Mouse (Mus musculus): Measurements from ENCODE around the gene Slc9a3r2. TPM values are rescaled to one million over a fixed set of nuclear protein-coding genes. Genes with fewer than 3 reads are reported as not detected.

Gene Slc9a3r2
- total RNA-seq, 1 experiment, result 22.7 TPM

DNA sequence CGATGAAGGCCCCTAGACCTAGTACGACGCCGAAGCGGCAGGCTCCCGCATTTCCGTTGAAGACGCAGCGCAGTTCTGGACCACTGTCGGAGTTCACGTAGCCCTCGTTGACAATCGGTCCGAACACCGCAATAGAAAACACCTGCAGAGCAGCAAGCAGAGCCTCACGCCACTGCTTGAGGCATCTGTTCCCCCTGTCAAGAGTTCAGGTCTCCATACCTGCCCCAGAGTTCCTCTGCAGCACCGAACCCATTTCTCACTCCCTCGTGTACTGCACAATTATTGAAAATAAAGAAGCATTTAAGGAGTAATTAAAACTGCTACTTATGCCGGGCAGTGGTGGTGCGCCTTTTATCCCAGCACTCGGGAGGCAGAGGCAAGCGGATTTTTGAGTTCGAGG is 37.5 kb upstream of the Slc9a3r2 start:
- Histone ChIP-seq H3K4me3 (ENCODE audit: insufficient read depth in 1 of 2, low read depth in 1 of 2, low read length in 2 of 2, poor library complexity in 1 of 2, severe bottlenecking in 1 of 2) (peak overlapping the region; percentile 15 to 16; a peak in 2 of 4 replicates), H3K4me1 (ENCODE audit: control insufficient read depth in 2 of 2, insufficient read depth in 2 of 2, low read length in 2 of 2, poor library complexity in 1 of 2) (peaks cover 7 to 11% of the 10 kb centered on the region in 2 experiments), H3K27ac (ENCODE audit: insufficient read depth, low read depth, low read length, poor library complexity, severe bottlenecking) (no peak overlapping the region), H3K9me3 (ENCODE audit: control insufficient read depth, insufficient read depth, low read depth, low read length) (no peaks in the 10 kb centered on the region), H3K9ac (ENCODE audit: insufficient read depth, low read depth, low read length, poor library complexity, severe bottlenecking) (no peak overlapping the region), H3K36me3 (ENCODE audit: control insufficient read depth, insufficient read depth, low read length, poor library complexity, severe bottlenecking) (peaks cover 1% of the 10 kb centered on the region)
- DNase-seq (ENCODE audit: low read depth, low spot score), result no peak
- TF ChIP-seq ZC3H11A (IDR thresholded peaks at IDR 0.05; ENCODE audit: borderline replicate concordance, low read depth, low read length) (no peak), MAFK (IDR thresholded peaks at IDR 0.05; ENCODE audit: insufficient read depth, low read depth, low read length) (no peak), ZNF384 (IDR thresholded peaks at IDR 0.05; ENCODE audit: low read depth, low read length) (no peak), HCFC1 (IDR thresholded peaks at IDR 0.05; ENCODE audit: borderline replicate concordance, insufficient read depth, low read length) (no peak), CHD2 (IDR thresholded peaks at IDR 0.05; ENCODE audit: low read depth, low read length) (no peak)
- in situ Hi-C loops (cut with MboI; ENCODE audit: low sequenced_read_pairs in 2 of 2, unreplicated experiment in 2 of 2), result no loop called here

DNA sequence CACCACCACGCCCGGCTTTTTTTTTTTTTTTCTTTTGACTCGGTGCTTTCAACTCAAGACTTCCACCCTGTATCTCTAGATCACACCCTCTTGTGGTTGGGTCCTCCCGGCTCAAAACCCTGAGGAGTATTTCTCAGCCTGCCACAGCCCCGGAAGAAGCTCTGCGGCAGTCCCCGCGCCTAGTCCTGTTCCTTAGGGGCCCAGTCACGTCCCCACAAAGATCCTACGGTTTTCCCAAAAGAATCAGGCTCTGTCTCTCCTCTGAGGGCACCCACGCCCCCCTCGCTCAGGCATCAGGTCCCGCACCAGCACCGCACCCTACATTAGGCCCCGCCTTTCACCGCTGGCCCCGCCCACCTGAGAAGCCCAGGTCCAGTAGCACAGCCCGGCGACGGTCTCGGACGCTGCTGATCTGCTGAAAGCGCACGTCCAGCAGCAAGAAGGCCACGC is 37.0 kb upstream of the Slc9a3r2 start:
- no peak for DNase-seq (ENCODE audit: low read depth, low spot score)
- Histone ChIP-seq H3K4me1 (ENCODE audit: control insufficient read depth in 2 of 2, insufficient read depth in 2 of 2, low read length in 2 of 2, poor library complexity in 1 of 2) (peaks cover 7 to 11% of the 10 kb centered on the region in 2 experiments), H3K27ac (ENCODE audit: insufficient read depth, low read depth, low read length, poor library complexity, severe bottlenecking) (no peak overlapping the region), H3K9me3 (ENCODE audit: control insufficient read depth, insufficient read depth, low read depth, low read length) (no peaks in the 10 kb centered on the region), H3K9ac (ENCODE audit: insufficient read depth, low read depth, low read length, poor library complexity, severe bottlenecking) (peak overlapping the region; percentile 1; the same call in 1 of the 2 replicates), H3K36me3 (ENCODE audit: control insufficient read depth, insufficient read depth, low read length, poor library complexity, severe bottlenecking) (peaks cover under 1% of the 10 kb centered on the region; the same call in 1 of the 2 replicates), H3K4me3 (ENCODE audit: insufficient read depth in 1 of 2, low read depth in 1 of 2, low read length in 2 of 2, poor library complexity in 1 of 2, severe bottlenecking in 1 of 2) (peak overlapping the region; percentile 15 to 16; a peak in 3 of 4 replicates)
- peak; percentile 64; the same call in 1 of the 2 replicates for TF ChIP-seq ZNF384 (IDR thresholded peaks at IDR 0.05; ENCODE audit: low read depth, low read length)
- no peak for TF ChIP-seq HCFC1 (IDR thresholded peaks at IDR 0.05; ENCODE audit: borderline replicate concordance, insufficient read depth, low read length)
- TF ChIP-seq ZC3H11A (IDR thresholded peaks at IDR 0.05; ENCODE audit: borderline replicate concordance, low read depth, low read length), result no peak
- in situ Hi-C loops (cut with MboI; ENCODE audit: low sequenced_read_pairs in 2 of 2, unreplicated experiment in 2 of 2), result no loop called here

DNA sequence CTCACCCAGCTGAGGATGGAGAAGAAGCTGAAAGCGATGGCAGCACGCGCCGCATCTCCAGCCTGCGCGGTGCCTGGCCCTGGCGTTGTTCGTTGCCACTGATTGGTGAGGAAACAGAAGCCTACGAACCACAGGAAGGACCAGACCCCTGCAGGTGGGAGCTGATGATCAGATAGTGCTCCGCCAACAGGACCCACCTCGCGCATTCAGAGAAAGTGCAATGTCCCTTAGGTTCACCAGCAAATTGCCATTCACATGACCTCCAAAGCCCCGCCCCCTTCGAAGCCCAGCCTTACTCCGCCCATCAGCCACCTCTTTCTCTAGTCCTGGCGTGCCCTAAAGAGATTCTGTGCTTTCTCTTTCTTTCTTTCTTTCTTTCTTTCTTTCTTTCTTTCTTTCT is 36.4 kb upstream of the Slc9a3r2 start:
- no peaks in the 10 kb centered on the region for H3K9me3 ChIP-seq (ENCODE audit: control insufficient read depth, insufficient read depth, low read depth, low read length)
- peak; percentile 69 for DNase-seq (ENCODE audit: low read depth, low spot score)
- H3K9ac ChIP-seq (ENCODE audit: insufficient read depth, low read depth, low read length, poor library complexity, severe bottlenecking), result peak overlapping the region; percentile 52
- no peak overlapping the region for H3K27ac ChIP-seq (ENCODE audit: insufficient read depth, low read depth, low read length, poor library complexity, severe bottlenecking)
- H3K4me3 ChIP-seq (ENCODE audit: insufficient read depth in 1 of 2, low read depth in 1 of 2, low read length in 2 of 2, poor library complexity in 1 of 2, severe bottlenecking in 1 of 2), result peak overlapping the region; percentile 50 to 66
- peaks cover 7 to 11% of the 10 kb centered on the region in 2 experiments for H3K4me1 ChIP-seq (ENCODE audit: control insufficient read depth in 2 of 2, insufficient read depth in 2 of 2, low read length in 2 of 2, poor library complexity in 1 of 2)
- TF ChIP-seq ZNF384 (IDR thresholded peaks at IDR 0.05; ENCODE audit: low read depth, low read length), result no peak
- TF ChIP-seq CHD2 (IDR thresholded peaks at IDR 0.05; ENCODE audit: low read depth, low read length), result no peak
- no peak; the same call in 1 of the 2 replicates for TF ChIP-seq HCFC1 (IDR thresholded peaks at IDR 0.05; ENCODE audit: borderline replicate concordance, insufficient read depth, low read length)
- no peak for TF ChIP-seq ZC3H11A (IDR thresholded peaks at IDR 0.05; ENCODE audit: borderline replicate concordance, low read depth, low read length)
- no peak for TF ChIP-seq MAFK (IDR thresholded peaks at IDR 0.05; ENCODE audit: insufficient read depth, low read depth, low read length)
- in situ Hi-C loops (cut with MboI; ENCODE audit: low sequenced_read_pairs in 2 of 2, unreplicated experiment in 2 of 2), result no loop called here
- peaks cover 6% of the 10 kb centered on the region for H3K36me3 ChIP-seq (ENCODE audit: control insufficient read depth, insufficient read depth, low read length, poor library complexity, severe bottlenecking)

DNA sequence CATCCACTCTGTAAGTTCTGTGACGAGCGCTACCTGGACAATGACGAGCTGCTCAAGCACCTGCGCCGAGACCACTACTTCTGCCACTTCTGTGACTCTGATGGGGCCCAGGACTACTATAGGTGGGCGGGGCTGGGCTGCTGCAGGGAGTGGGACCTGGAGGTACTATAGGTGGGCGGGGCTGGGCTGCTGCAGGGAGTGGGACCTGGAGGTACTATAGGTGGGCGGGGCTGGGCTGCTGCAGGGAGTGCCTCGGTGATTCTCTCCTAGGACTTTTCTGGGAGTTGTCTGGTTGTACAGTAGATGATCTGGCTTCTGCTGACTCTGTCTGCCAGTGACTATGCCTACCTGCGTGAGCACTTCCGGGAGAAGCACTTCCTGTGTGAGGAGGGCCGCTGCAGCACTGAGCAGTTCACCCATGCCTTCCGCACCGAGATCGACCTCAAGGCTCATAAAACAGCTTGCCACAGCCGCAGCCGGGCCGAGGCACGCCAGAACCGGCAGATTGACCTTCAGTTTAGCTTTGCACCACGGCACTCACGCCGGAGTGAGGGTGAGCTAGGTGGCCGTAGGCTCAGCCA is 27.5 kb upstream of the Slc9a3r2 start:
- Histone ChIP-seq H3K36me3 (ENCODE audit: control insufficient read depth, insufficient read depth, low read length, poor library complexity, severe bottlenecking) (peaks cover 56% of the 10 kb centered on the region), H3K9me3 (ENCODE audit: control insufficient read depth, insufficient read depth, low read depth, low read length) (no peaks in the 10 kb centered on the region), H3K9ac (ENCODE audit: insufficient read depth, low read depth, low read length, poor library complexity, severe bottlenecking) (no peak overlapping the region), H3K27ac (ENCODE audit: insufficient read depth, low read depth, low read length, poor library complexity, severe bottlenecking) (peak overlapping the region; percentile 5; the same call in 1 of the 2 replicates), H3K4me3 (ENCODE audit: insufficient read depth in 1 of 2, low read depth in 1 of 2, low read length in 2 of 2, poor library complexity in 1 of 2, severe bottlenecking in 1 of 2) (peak overlapping the region in 1 of 2 experiments; percentile 42; a peak in 2 of 4 replicates), H3K4me1 (ENCODE audit: control insufficient read depth in 2 of 2, insufficient read depth in 2 of 2, low read length in 2 of 2, poor library complexity in 1 of 2) (peaks cover 3 to 20% of the 10 kb centered on the region in 2 experiments; a peak in 2 of 4 replicates)
- in situ Hi-C loops (cut with MboI; ENCODE audit: low sequenced_read_pairs in 2 of 2, unreplicated experiment in 2 of 2), result no loop called here
- no peak for TF ChIP-seq ZC3H11A (IDR thresholded peaks at IDR 0.05; ENCODE audit: borderline replicate concordance, low read depth, low read length)
- no peak for TF ChIP-seq ZNF384 (IDR thresholded peaks at IDR 0.05; ENCODE audit: low read depth, low read length)
- TF ChIP-seq HCFC1 (IDR thresholded peaks at IDR 0.05; ENCODE audit: borderline replicate concordance, insufficient read depth, low read length), result no peak
- TF ChIP-seq CHD2 (IDR thresholded peaks at IDR 0.05; ENCODE audit: low read depth, low read length), result no peak
- TF ChIP-seq MAFK (IDR thresholded peaks at IDR 0.05; ENCODE audit: insufficient read depth, low read depth, low read length), result no peak
- DNase-seq (ENCODE audit: low read depth, low spot score), result no peak

All from ES-E14 (cell line).